Mouse (Mus musculus) lung, adult 2 months (tissue): ENCODE data around the gene Wwox.

Experiments used
- CTCF ChIP-seq: fragments of 200-500 bp; IDR thresholded peaks from 2 replicates; pipeline ENCODE4 v1.5.1; 2011; ENCODE audit warnings: mild to moderate bottlenecking, low read length, control low read depth; ENCODE audit not compliant: insufficient read depth
- POLR2A ChIP-seq: fragments of 200-500 bp; IDR thresholded peaks from 2 replicates; pipeline ENCODE4 v1.6.1; 2011; ENCODE audit warnings: low read depth, mild to moderate bottlenecking, control low read depth, low read length, borderline replicate concordance; ENCODE audit errors: extremely low read depth

DNA sequence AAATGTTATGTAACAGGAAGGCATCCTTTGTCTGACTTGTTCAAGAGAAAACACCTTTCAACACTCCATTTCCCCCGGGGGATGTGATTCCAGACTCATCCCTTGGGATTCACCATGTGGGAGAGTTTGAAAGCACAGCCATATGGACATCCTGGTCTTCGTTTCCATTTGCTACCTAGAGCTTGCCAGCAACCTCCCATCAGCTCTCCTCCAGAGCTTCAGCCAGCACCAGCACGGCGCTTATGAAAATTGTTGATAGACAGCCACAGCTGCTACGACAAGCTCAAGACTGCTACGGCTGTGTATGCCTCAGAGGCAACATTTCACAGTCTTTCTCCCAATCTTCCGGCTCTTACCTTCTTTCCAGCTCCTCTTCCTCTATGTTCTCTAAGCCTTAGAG lies 484.2 kb downstream of the Wwox start:
- TF ChIP-seq CTCF: no peak
- TF ChIP-seq POLR2A: no peak
